Mouse (Mus musculus): ENCODE data around the gene Sumf1. TPM values are rescaled to one million over a fixed set of nuclear protein-coding genes. Genes with fewer than 3 reads are reported as not detected.
A peak's percentile ranks its signal among the peaks of the same experiment; 100 is the strongest.

The Sumf1 gene
- polyA plus RNA-seq, 1 experiment from 2014 or later: 12.4 TPM

- ATAC-seq (ENCODE audit: insufficient read depth, low FRiP score, low TSS enrichment) (no peak), DNase-seq (ENCODE audit: low spot score) (no peak)
- Histone ChIP-seq H3K27me3 (ENCODE audit: control insufficient read depth, insufficient read depth, low read length) (no peaks in the 10 kb centered on the region), H3K27ac (ENCODE audit: low read depth, low read length) (no peak overlapping the region), H3K9me3 (ENCODE audit: control insufficient read depth, low read length) (no peaks in the 10 kb centered on the region), H3K36me3 (ENCODE audit: control insufficient read depth, insufficient read depth, low read length) (no peaks in the 10 kb centered on the region), H3K4me2 (ENCODE audit: low read depth) (no peak overlapping the region), H3K9ac (ENCODE audit: low read length) (no peak overlapping the region), H3K4me3 (ENCODE audit: low read depth, low read length) (no peak overlapping the region), H3K4me1 (ENCODE audit: control insufficient read depth, insufficient read depth, low read length) (no peaks in the 10 kb centered on the region)
- 94% methylated on average over 2 of the region's 2 CpGs for WGBS
Measured at GRCm38 (mm10) chr6:108073931-108074330, 111.5 kb downstream of the Sumf1 start.

GRCm38 (mm10) chr6:108073071-108073470 lies 112.3 kb downstream of the Sumf1 start:
- no peak for ATAC-seq (ENCODE audit: insufficient read depth, low FRiP score, low TSS enrichment)
- no peak for DNase-seq (ENCODE audit: low spot score)
- no peak overlapping the region for H3K4me2 ChIP-seq (ENCODE audit: low read depth)
- no peak overlapping the region for H3K9ac ChIP-seq (ENCODE audit: low read length)
- H3K9me3 ChIP-seq (ENCODE audit: control insufficient read depth, low read length): no peaks in the 10 kb centered on the region
- H3K27me3 ChIP-seq (ENCODE audit: control insufficient read depth, insufficient read depth, low read length): no peaks in the 10 kb centered on the region
- H3K4me3 ChIP-seq (ENCODE audit: low read depth, low read length): no peak overlapping the region
- H3K4me1 ChIP-seq (ENCODE audit: control insufficient read depth, insufficient read depth, low read length): no peaks in the 10 kb centered on the region
- WGBS: 78% methylated on average over 5 of the region's 5 CpGs
- no peak overlapping the region for H3K27ac ChIP-seq (ENCODE audit: low read depth, low read length)
- H3K36me3 ChIP-seq (ENCODE audit: control insufficient read depth, insufficient read depth, low read length): no peaks in the 10 kb centered on the region

- Histone ChIP-seq H3K4me1 (ENCODE audit: control insufficient read depth, insufficient read depth, low read length) (no peaks in the 10 kb centered on the region), H3K27me3 (ENCODE audit: control insufficient read depth, insufficient read depth, low read length) (no peaks in the 10 kb centered on the region), H3K4me2 (ENCODE audit: low read depth) (no peak overlapping the region), H3K27ac (ENCODE audit: low read depth, low read length) (no peak overlapping the region), H3K36me3 (ENCODE audit: control insufficient read depth, insufficient read depth, low read length) (no peaks in the 10 kb centered on the region), H3K9ac (ENCODE audit: low read length) (no peak overlapping the region), H3K4me3 (ENCODE audit: low read depth, low read length) (no peak overlapping the region), H3K9me3 (ENCODE audit: control insufficient read depth, low read length) (no peaks in the 10 kb centered on the region)
- DNase-seq (ENCODE audit: low spot score) (no peak), ATAC-seq (ENCODE audit: insufficient read depth, low FRiP score, low TSS enrichment) (no peak)
- 94% methylated on average over 7 of the region's 7 CpGs for WGBS
Measured at GRCm38 (mm10) chr6:108070947-108071346, 114.4 kb downstream of the Sumf1 start.

- 8% methylated on average over 6 of the region's 6 CpGs for WGBS
- Histone ChIP-seq H3K27ac (ENCODE audit: low read depth, low read length) (peak overlapping the region; percentile 31; the same call in 1 of the 2 replicates), H3K4me1 (ENCODE audit: control insufficient read depth, insufficient read depth, low read length) (no peaks in the 10 kb centered on the region), H3K9me3 (ENCODE audit: control insufficient read depth, low read length) (no peaks in the 10 kb centered on the region), H3K4me2 (ENCODE audit: low read depth) (peak overlapping the region; percentile 49), H3K4me3 (ENCODE audit: low read depth, low read length) (peak overlapping the region; percentile 44), H3K9ac (ENCODE audit: low read length) (peak overlapping the region; percentile 27; the same call in 1 of the 2 replicates), H3K27me3 (ENCODE audit: control insufficient read depth, insufficient read depth, low read length) (no peaks in the 10 kb centered on the region), H3K36me3 (ENCODE audit: control insufficient read depth, insufficient read depth, low read length) (no peaks in the 10 kb centered on the region)
- DNase-seq (ENCODE audit: low spot score) (peak; percentile 83), ATAC-seq (ENCODE audit: insufficient read depth, low FRiP score, low TSS enrichment) (no peak)
Measured at GRCm38 (mm10) chr6:108065583-108065982, 119.8 kb downstream of the Sumf1 start.

GRCm38 (mm10) chr6:108064918-108065526 lies 120.4 kb downstream of the Sumf1 start, which contains the start of gene Setmar:
Gene Setmar (plus strand): TSS chr6:108065045.
- peak within 1 kb of the TSS; percentile 44 for H3K4me3 ChIP-seq (ENCODE audit: low read depth, low read length)
- WGBS: 0% methylated on average over 19 of the region's 24 CpGs
- DNase-seq (ENCODE audit: low spot score): peak; percentile 95
- H3K27ac ChIP-seq (ENCODE audit: low read depth, low read length): peak within 1 kb of the TSS; percentile 58
- H3K9me3 ChIP-seq (ENCODE audit: control insufficient read depth, low read length): no peaks in the 10 kb centered on the region
- no peaks in the 10 kb centered on the region for H3K36me3 ChIP-seq (ENCODE audit: control insufficient read depth, insufficient read depth, low read length)
- H3K27me3 ChIP-seq (ENCODE audit: control insufficient read depth, insufficient read depth, low read length): no peaks in the 10 kb centered on the region
- peak; percentile 95 for ATAC-seq (ENCODE audit: insufficient read depth, low FRiP score, low TSS enrichment)
- peak within 1 kb of the TSS; percentile 48 for H3K9ac ChIP-seq (ENCODE audit: low read length)
- peak within 1 kb of the TSS; percentile 49 for H3K4me2 ChIP-seq (ENCODE audit: low read depth)
- H3K4me1 ChIP-seq (ENCODE audit: control insufficient read depth, insufficient read depth, low read length): no peaks in the 10 kb centered on the region

GRCm38 (mm10) chr6:108061121-108061520 lies 124.3 kb downstream of the Sumf1 start:
- H3K9me3 ChIP-seq (ENCODE audit: control insufficient read depth, low read length): no peaks in the 10 kb centered on the region
- no peaks in the 10 kb centered on the region for H3K27me3 ChIP-seq (ENCODE audit: control insufficient read depth, insufficient read depth, low read length)
- DNase-seq (ENCODE audit: low spot score) (no peak), ATAC-seq (ENCODE audit: insufficient read depth, low FRiP score, low TSS enrichment) (no peak)
- no peaks in the 10 kb centered on the region for H3K36me3 ChIP-seq (ENCODE audit: control insufficient read depth, insufficient read depth, low read length)
- no peaks in the 10 kb centered on the region for H3K4me1 ChIP-seq (ENCODE audit: control insufficient read depth, insufficient read depth, low read length)
- H3K4me3 ChIP-seq (ENCODE audit: low read depth, low read length): no peak overlapping the region
- H3K9ac ChIP-seq (ENCODE audit: low read length): no peak overlapping the region
- no peak overlapping the region for H3K27ac ChIP-seq (ENCODE audit: low read depth, low read length)
- 81% methylated on average over 3 of the region's 3 CpGs for WGBS
- H3K4me2 ChIP-seq (ENCODE audit: low read depth): no peak overlapping the region

GRCm38 (mm10) chr6:108058066-108058465 lies 127.3 kb downstream of the Sumf1 start:
- WGBS: 94% methylated on average over 5 of the region's 5 CpGs
- H3K36me3 ChIP-seq (ENCODE audit: control insufficient read depth, insufficient read depth, low read length): no peaks in the 10 kb centered on the region
- no peaks in the 10 kb centered on the region for H3K4me1 ChIP-seq (ENCODE audit: control insufficient read depth, insufficient read depth, low read length)
- no peaks in the 10 kb centered on the region for H3K9me3 ChIP-seq (ENCODE audit: control insufficient read depth, low read length)
- DNase-seq (ENCODE audit: low spot score): no peak
- ATAC-seq (ENCODE audit: insufficient read depth, low FRiP score, low TSS enrichment): no peak
- H3K4me2 ChIP-seq (ENCODE audit: low read depth): no peak overlapping the region
- H3K4me3 ChIP-seq (ENCODE audit: low read depth, low read length): no peak overlapping the region
- H3K9ac ChIP-seq (ENCODE audit: low read length): no peak overlapping the region
- H3K27me3 ChIP-seq (ENCODE audit: control insufficient read depth, insufficient read depth, low read length): no peaks in the 10 kb centered on the region
- no peak overlapping the region for H3K27ac ChIP-seq (ENCODE audit: low read depth, low read length)

- DNase-seq (ENCODE audit: low spot score): no peak
- 67% methylated on average over 4 of the region's 4 CpGs for WGBS
- H3K36me3 ChIP-seq (ENCODE audit: control insufficient read depth, insufficient read depth, low read length): no peaks in the 10 kb centered on the region
- ATAC-seq (ENCODE audit: insufficient read depth, low FRiP score, low TSS enrichment): no peak
- H3K27me3 ChIP-seq (ENCODE audit: control insufficient read depth, insufficient read depth, low read length): no peaks in the 10 kb centered on the region
- no peak overlapping the region for H3K27ac ChIP-seq (ENCODE audit: low read depth, low read length)
- no peak overlapping the region for H3K4me3 ChIP-seq (ENCODE audit: low read depth, low read length)
- no peaks in the 10 kb centered on the region for H3K9me3 ChIP-seq (ENCODE audit: control insufficient read depth, low read length)
- no peak overlapping the region for H3K9ac ChIP-seq (ENCODE audit: low read length)
- H3K4me1 ChIP-seq (ENCODE audit: control insufficient read depth, insufficient read depth, low read length): no peaks in the 10 kb centered on the region
- H3K4me2 ChIP-seq (ENCODE audit: low read depth): no peak overlapping the region
Measured at GRCm38 (mm10) chr6:108057353-108057752, 128.0 kb downstream of the Sumf1 start.

Data from neural tube, embryonic 11.5 days (tissue).